Mouse (Mus musculus) ES-E14 (cell line): ENCODE results near the gene Llgl1. TPM values are rescaled to one million over a fixed set of nuclear protein-coding genes. Genes with fewer than 3 reads are reported as not detected.

Experiments
- DNase-seq: peaks from one replicate; pipeline ENCODE4 v3.0.0-alpha.2; 2013; ENCODE audit warnings: low read depth, low spot score
- H3K27ac ChIP-seq: 2 replicates; pipeline ENCODE4 v1.5.1; 2012; ENCODE audit warnings: low read depth, mild to moderate bottlenecking, low read length, moderate library complexity, mixed read lengths; ENCODE audit not compliant: poor library complexity, insufficient read depth, severe bottlenecking
- H3K36me3 ChIP-seq: 2 replicates; pipeline ENCODE4 v1.6.1; 2012; ENCODE audit warnings: mild to moderate bottlenecking, low read length, moderate library complexity, mixed read lengths; ENCODE audit not compliant: control insufficient read depth, poor library complexity, insufficient read depth, severe bottlenecking
- H3K4me1 ChIP-seq, 2 experiments: fragments of 150-350 bp in 1 of 2; sonication (generic) in 1 of 2; 2 replicates each; pipeline ENCODE4 v1.6.1; 2012; ENCODE audit warnings: low read length in 2 of 2, mild to moderate bottlenecking in 1 of 2, mixed read lengths in 1 of 2; ENCODE audit not compliant: control insufficient read depth in 2 of 2, insufficient read depth in 2 of 2, poor library complexity in 1 of 2
- H3K4me3 ChIP-seq, 2 experiments: fragments of 150-350 bp in 1 of 2; sonication (generic) in 1 of 2; 2 replicates each; pipeline ENCODE4 v1.5.1; 2012; ENCODE audit warnings: low read length in 2 of 2, low read depth in 1 of 2, mild to moderate bottlenecking in 1 of 2, mixed read lengths in 1 of 2; ENCODE audit not compliant: insufficient read depth in 1 of 2, poor library complexity in 1 of 2, severe bottlenecking in 1 of 2
- H3K9ac ChIP-seq: 2 replicates; pipeline ENCODE4 v1.6.1; 2012; ENCODE audit warnings: low read depth, mild to moderate bottlenecking, low read length, mixed read lengths; ENCODE audit not compliant: poor library complexity, insufficient read depth, severe bottlenecking
- H3K9me3 ChIP-seq: fragments of 150-350 bp; sonication (generic); 2 replicates; pipeline ENCODE4 v1.6.1; 2012; ENCODE audit warnings: low read depth, mild to moderate bottlenecking, low read length; ENCODE audit not compliant: control insufficient read depth, insufficient read depth
- CHD2 ChIP-seq: IDR thresholded peaks from 2 replicates; pipeline ENCODE4 v1.6.1; 2014; ENCODE audit warnings: mild to moderate bottlenecking, low read depth, low read length, inconsistent platforms
- HCFC1 ChIP-seq: IDR thresholded peaks from 2 replicates; pipeline ENCODE4 v1.6.1; 2012; ENCODE audit warnings: low read length, inconsistent platforms, borderline replicate concordance; ENCODE audit not compliant: insufficient read depth
- MAFK ChIP-seq: IDR thresholded peaks from 2 replicates; pipeline ENCODE4 v1.6.1; 2014; ENCODE audit warnings: mild to moderate bottlenecking, low read depth, low read length, inconsistent platforms; ENCODE audit not compliant: insufficient read depth
- ZC3H11A ChIP-seq: IDR thresholded peaks from 2 replicates; pipeline ENCODE4 v1.6.1; 2012; ENCODE audit warnings: low read depth, mild to moderate bottlenecking, inconsistent platforms, low read length, borderline replicate concordance
- ZNF384 ChIP-seq: IDR thresholded peaks from 2 replicates; pipeline ENCODE4 v1.6.1; 2012; ENCODE audit warnings: low read depth, low read length, inconsistent platforms
- in situ Hi-C, 2 experiments: fragments of 600-800 bp; cut with MboI; formaldehyde crosslinking; loops; one replicate each; pipeline ENCODE4 v1.15.1; 2025; ENCODE audit warnings: low sequenced_read_pairs in 2 of 2, inconsistent platforms in 1 of 2; ENCODE audit not compliant: unreplicated experiment in 2 of 2
- total RNA-seq: library from RNA; depleted of rRNA; stranded (reverse); fragments of 300-350 nt; gene quantifications from 2 replicates; pipeline ENCODE4 v1.2.3, GENCODE M21; 2012

The Llgl1 gene
- total RNA-seq, 1 experiment, result 25.5 TPM

DNA sequence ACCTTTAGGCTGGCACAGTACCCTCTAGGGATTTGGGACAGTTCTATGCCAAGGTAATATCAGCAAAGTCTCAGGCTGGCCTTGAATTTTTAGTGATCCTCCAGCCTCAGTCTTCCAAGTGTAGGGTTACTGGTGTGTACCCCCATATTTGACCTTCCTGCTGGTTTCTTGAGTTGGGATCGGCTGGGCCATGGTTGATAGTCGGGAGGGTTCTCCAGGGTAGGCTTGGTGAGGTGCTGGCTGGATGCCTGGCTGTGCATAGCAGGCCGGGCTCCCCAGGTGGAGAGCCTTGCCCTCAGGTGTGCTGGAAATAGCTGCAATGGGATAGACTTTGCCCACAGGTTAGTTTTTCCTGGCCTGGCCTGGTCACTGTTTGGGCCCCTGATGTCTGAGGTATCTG lies 5.7 kb downstream of the Llgl1 start:
- TF ChIP-seq MAFK, result no peak
- TF ChIP-seq CHD2, result no peak
- no peak for TF ChIP-seq ZNF384
- TF ChIP-seq HCFC1, result no peak
- no peak for TF ChIP-seq ZC3H11A
- Histone ChIP-seq H3K9ac (no peak overlapping the region), H3K4me3 (no peak overlapping the region), H3K27ac (no peak overlapping the region), H3K36me3 (peaks cover 56% of the 10 kb centered on the region), H3K9me3 (no peaks in the 10 kb centered on the region), H3K4me1 (peaks cover 4 to 5% of the 10 kb centered on the region in 2 experiments; a peak in 2 of 4 replicates)
- no peak for DNase-seq
- in situ Hi-C loops, result no loop called here

DNA sequence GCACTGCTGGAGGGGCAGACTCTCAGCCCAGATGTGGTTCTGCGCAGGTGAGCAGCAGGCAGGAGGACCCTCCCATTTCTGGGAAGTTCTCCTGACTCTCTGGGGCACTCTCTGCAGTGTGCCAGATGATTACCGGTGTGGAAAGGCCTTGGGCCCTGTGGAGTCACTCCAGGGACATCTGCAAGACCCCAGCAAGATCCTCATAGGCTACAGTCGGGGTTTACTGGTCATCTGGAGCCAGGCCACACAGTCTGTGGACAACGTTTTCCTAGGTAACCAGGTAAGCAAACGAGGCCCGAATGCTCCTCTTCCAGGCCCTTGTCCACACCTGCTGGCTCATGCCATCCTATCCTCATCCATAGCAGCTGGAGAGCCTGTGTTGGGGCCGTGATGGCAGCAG lies 6.6 kb downstream of the Llgl1 start:
- in situ Hi-C loops, result no loop called here
- Histone ChIP-seq H3K36me3 (peaks cover 63% of the 10 kb centered on the region), H3K9me3 (no peaks in the 10 kb centered on the region), H3K9ac (no peak overlapping the region), H3K4me1 (peaks cover 2 to 8% of the 10 kb centered on the region in 2 experiments; a peak in 1 of 4 replicates), H3K4me3 (no peak overlapping the region), H3K27ac (no peak overlapping the region)
- TF ChIP-seq ZC3H11A, result no peak
- TF ChIP-seq ZNF384, result no peak
- TF ChIP-seq MAFK, result no peak
- no peak for TF ChIP-seq CHD2
- TF ChIP-seq HCFC1, result no peak
- no peak for DNase-seq

DNA sequence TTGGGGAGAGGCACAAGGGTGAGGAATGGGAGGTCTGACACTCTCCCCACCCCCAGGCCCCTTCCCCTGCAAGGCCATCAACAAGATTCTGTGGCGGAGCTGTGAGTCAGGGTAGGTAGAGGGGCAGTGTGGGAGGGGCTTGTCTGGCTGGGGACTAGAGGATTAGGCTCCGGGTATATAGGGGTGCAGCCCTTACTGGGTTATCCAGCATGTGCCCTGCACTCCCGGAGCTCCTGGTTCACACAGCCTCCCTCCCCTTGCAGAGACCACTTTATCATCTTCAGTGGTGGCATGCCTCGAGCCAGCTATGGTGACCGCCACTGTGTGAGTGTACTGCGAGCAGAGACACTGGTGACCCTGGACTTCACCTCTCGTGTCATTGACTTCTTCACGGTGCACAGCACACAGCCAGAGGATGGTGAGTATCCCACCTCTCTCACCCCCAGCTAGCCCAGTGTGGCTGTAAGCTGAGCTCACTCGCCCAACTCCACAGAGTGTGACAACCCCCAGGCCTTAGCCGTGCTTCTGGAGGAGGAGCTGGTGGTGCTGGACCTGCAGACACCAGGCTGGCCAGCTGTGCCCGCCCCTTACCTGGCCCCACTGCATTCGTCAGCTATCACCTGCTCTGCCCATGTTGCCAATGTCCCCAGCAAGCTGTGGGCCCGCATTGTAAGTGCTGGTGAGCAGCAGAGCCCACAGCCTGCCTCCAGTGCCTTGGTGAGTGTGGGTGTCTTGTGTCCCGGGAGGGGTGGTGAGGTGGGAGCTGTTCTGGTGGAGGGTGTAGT lies 7.4 kb downstream of the Llgl1 start:
- Histone ChIP-seq H3K27ac (no peak overlapping the region), H3K9ac (no peak overlapping the region), H3K4me3 (no peak overlapping the region), H3K4me1 (peaks cover 6 to 11% of the 10 kb centered on the region in 2 experiments; a peak in 2 of 4 replicates), H3K36me3 (peaks cover 71% of the 10 kb centered on the region), H3K9me3 (no peaks in the 10 kb centered on the region)
- TF ChIP-seq MAFK (no peak), ZC3H11A (no peak), CHD2 (no peak), ZNF384 (no peak), HCFC1 (no peak)
- DNase-seq, result no peak
- in situ Hi-C loops, result no loop called here

DNA sequence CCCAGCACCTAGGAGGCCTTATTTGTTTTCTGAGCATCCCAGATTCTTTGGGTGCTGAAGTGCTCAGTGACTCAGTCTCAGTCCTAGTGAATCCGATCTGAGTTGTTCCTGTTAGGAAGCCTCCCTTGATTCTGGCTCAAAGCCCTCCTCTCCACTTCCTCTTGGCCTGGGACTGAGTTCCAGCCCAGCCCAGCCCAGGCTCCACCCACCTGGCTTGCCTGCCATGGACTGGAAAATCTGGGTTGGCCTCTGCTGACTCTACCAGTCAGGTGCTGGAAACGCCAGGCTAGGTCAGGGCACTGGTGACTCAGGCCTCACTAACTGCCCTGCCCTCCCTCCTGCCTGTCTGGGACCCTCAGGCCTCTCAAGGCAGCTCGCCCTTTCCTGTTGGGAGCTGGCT lies 8.1 kb downstream of the Llgl1 start:
- no peak for DNase-seq
- in situ Hi-C loops, result no loop called here
- no peak overlapping the region for H3K27ac ChIP-seq

DNA sequence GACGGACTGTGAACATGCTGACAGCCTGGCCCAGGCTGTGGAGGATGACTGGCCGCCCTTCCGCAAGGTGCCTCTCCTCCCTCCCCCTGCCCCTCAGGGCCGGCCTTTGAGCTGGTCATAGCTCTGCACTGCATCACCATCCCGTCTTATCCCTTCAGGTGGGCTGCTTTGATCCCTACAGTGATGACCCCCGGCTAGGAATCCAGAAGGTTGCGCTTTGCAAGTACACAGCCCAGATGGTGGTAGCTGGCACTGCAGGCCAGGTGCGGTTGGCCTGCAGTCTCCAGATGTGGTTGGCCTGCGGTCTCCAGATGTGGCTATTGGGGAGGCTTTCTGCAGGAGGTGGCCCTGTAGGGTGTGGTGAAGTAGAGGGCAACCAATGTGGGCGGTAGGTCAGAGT lies 9.1 kb downstream of the Llgl1 start:
- peaks cover 4 to 8% of the 10 kb centered on the region in 2 experiments; a peak in 2 of 4 replicates for H3K4me1 ChIP-seq
- in situ Hi-C loops, result no loop called here
- peaks cover 87% of the 10 kb centered on the region for H3K36me3 ChIP-seq

More for the DNA sequence above, 8.1 kb downstream of the Llgl1 start:
- Histone ChIP-seq H3K4me3 (no peak overlapping the region), H3K36me3 (peaks cover 78% of the 10 kb centered on the region), H3K4me1 (peaks cover 6 to 11% of the 10 kb centered on the region in 2 experiments; a peak in 2 of 4 replicates), H3K9ac (no peak overlapping the region), H3K9me3 (no peaks in the 10 kb centered on the region)
- TF ChIP-seq CHD2 (no peak), HCFC1 (no peak), ZNF384 (no peak)

More for the DNA sequence above, 9.1 kb downstream of the Llgl1 start:
- Histone ChIP-seq H3K4me3 (no peak overlapping the region), H3K9ac (no peak overlapping the region), H3K9me3 (no peaks in the 10 kb centered on the region), H3K27ac (no peak overlapping the region)
- TF ChIP-seq ZC3H11A, result no peak
- no peak for TF ChIP-seq ZNF384
- no peak for TF ChIP-seq CHD2
- TF ChIP-seq HCFC1, result no peak
- no peak for TF ChIP-seq MAFK
- no peak for DNase-seq
